Mouse (Mus musculus): ENCODE data around the gene Tm9sf1. TPM values are rescaled to one million over a fixed set of nuclear protein-coding genes. Genes with fewer than 3 reads are reported as not detected.
A peak's percentile ranks its signal among the peaks of the same experiment; 100 is the strongest.

Tm9sf1 gene
- polyA plus RNA-seq, 1 experiment, result 22.7 TPM

DNA sequence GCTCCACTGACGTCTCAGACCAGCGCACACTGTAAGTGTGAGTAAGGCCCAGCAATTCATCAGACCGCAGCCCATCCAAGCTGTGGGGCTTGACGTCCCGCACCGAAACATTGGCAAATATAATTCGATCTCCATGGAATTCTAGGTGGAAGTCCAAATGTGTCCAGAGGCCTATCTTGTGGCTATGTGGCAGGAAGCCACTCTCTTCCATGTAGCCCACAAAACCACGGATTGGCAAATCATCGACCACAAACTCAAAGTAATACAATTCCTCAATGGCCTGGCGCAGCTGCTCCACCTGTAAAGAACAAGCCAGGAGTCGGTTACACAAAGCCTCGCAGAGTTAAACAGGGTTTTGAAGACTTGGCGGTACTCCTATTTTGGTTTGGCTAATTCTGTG, 2.3 kb downstream of the Tm9sf1 start:
- no peaks in the 10 kb centered on the region for H3K27me3 ChIP-seq (ENCODE audit: control insufficient read depth, insufficient read depth, low read length, poor library complexity, severe bottlenecking)
- H3K27ac ChIP-seq (ENCODE audit: insufficient read depth, low read length), result no peak overlapping the region
- peaks cover 3% of the 10 kb centered on the region for H3K36me3 ChIP-seq (ENCODE audit: control insufficient read depth, insufficient read depth, low read length, poor library complexity, severe bottlenecking)
- no peaks in the 10 kb centered on the region for H3K9me3 ChIP-seq (replicated peaks; ENCODE audit: control insufficient read depth, insufficient read depth, low read length, poor library complexity, severe bottlenecking)
- H3K4me3 ChIP-seq (ENCODE audit: low read depth, low read length), result no peak overlapping the region
- H3K4me1 ChIP-seq (ENCODE audit: control insufficient read depth, insufficient read depth, low read length), result peaks cover 2% of the 10 kb centered on the region
- H3K9ac ChIP-seq (ENCODE audit: low read depth, poor library complexity, severe bottlenecking), result no peak overlapping the region
- no peak for TF ChIP-seq POLR2A (IDR thresholded peaks at IDR 0.05; ENCODE audit: insufficient read depth, low read length)
- TF ChIP-seq EP300 (IDR thresholded peaks at IDR 0.05; ENCODE audit: insufficient read depth, low read depth, low read length), result no peak
- no peak for TF ChIP-seq CTCF (IDR thresholded peaks at IDR 0.05; ENCODE audit: low read depth, low read length)

- peaks cover 3% of the 10 kb centered on the region for H3K36me3 ChIP-seq (ENCODE audit: control insufficient read depth, insufficient read depth, low read length, poor library complexity, severe bottlenecking)
- H3K27ac ChIP-seq (ENCODE audit: insufficient read depth, low read length), result no peak overlapping the region
- peaks cover 2% of the 10 kb centered on the region for H3K4me1 ChIP-seq (ENCODE audit: control insufficient read depth, insufficient read depth, low read length)
- H3K4me3 ChIP-seq (ENCODE audit: low read depth, low read length), result no peak overlapping the region
- no peak overlapping the region for H3K9ac ChIP-seq (ENCODE audit: low read depth, poor library complexity, severe bottlenecking)
- H3K9me3 ChIP-seq (replicated peaks; ENCODE audit: control insufficient read depth, insufficient read depth, low read length, poor library complexity, severe bottlenecking), result no peaks in the 10 kb centered on the region
- no peaks in the 10 kb centered on the region for H3K27me3 ChIP-seq (ENCODE audit: control insufficient read depth, insufficient read depth, low read length, poor library complexity, severe bottlenecking)
- TF ChIP-seq EP300 (IDR thresholded peaks at IDR 0.05; ENCODE audit: insufficient read depth, low read depth, low read length) (no peak), CTCF (IDR thresholded peaks at IDR 0.05; ENCODE audit: low read depth, low read length) (no peak), POLR2A (IDR thresholded peaks at IDR 0.05; ENCODE audit: insufficient read depth, low read length) (no peak)
Observed at GRCm38 (mm10) chr14:55640816-55641215, 2.8 kb downstream of the Tm9sf1 start.

DNA sequence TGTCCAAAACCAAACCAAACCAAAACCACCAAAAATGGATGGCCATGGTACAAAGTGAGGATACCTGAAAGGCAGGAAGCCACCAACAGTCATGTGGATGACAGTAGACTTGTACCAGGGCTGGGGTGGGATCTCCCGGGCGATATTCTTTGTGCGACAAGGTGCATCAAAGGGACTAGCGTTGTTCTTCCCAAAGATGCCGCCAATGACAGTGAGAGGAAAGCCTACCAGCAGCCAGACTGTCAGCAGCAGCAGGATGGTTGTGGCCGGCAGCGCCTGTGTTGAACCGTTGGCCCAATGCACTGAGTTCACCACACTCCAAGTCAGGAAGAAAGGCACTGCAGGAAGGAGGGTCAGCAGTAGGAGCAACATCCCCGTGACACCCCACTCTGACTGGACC, 5.8 kb downstream of the Tm9sf1 start, which contains the start of gene Gm49378:
TSS of gene Gm49378 (minus strand) at position 101 of the 400 bp plus-strand sequence.
- Histone ChIP-seq H3K36me3 (ENCODE audit: control insufficient read depth, insufficient read depth, low read length, poor library complexity, severe bottlenecking) (peaks cover 11% of the 10 kb centered on the region), H3K9ac (ENCODE audit: low read depth, poor library complexity, severe bottlenecking) (no peak within 1 kb of the TSS)
- no peak for TF ChIP-seq CTCF (IDR thresholded peaks at IDR 0.05; ENCODE audit: low read depth, low read length)
- no peak for TF ChIP-seq EP300 (IDR thresholded peaks at IDR 0.05; ENCODE audit: insufficient read depth, low read depth, low read length)
- no peak for TF ChIP-seq POLR2A (IDR thresholded peaks at IDR 0.05; ENCODE audit: insufficient read depth, low read length)

GRCm38 (mm10) chr14:55635523-55636007, 8.0 kb downstream of the Tm9sf1 start, which contains the start of gene Ipo4:
Gene Ipo4, minus strand, starts transcription at chr14:55635957.
- Histone ChIP-seq H3K9me3 (replicated peaks; ENCODE audit: control insufficient read depth, insufficient read depth, low read length, poor library complexity, severe bottlenecking) (no peaks in the 10 kb centered on the region), H3K36me3 (ENCODE audit: control insufficient read depth, insufficient read depth, low read length, poor library complexity, severe bottlenecking) (peaks cover 17% of the 10 kb centered on the region), H3K9ac (ENCODE audit: low read depth, poor library complexity, severe bottlenecking) (peak within 1 kb of the TSS; percentile 70), H3K27ac (ENCODE audit: insufficient read depth, low read length) (no peak within 1 kb of the TSS), H3K4me3 (ENCODE audit: low read depth, low read length) (peak within 1 kb of the TSS; percentile 64), H3K4me1 (ENCODE audit: control insufficient read depth, insufficient read depth, low read length) (peaks cover 4% of the 10 kb centered on the region), H3K27me3 (ENCODE audit: control insufficient read depth, insufficient read depth, low read length, poor library complexity, severe bottlenecking) (no peaks in the 10 kb centered on the region)
- TF ChIP-seq EP300 (IDR thresholded peaks at IDR 0.05; ENCODE audit: insufficient read depth, low read depth, low read length) (no peak), POLR2A (IDR thresholded peaks at IDR 0.05; ENCODE audit: insufficient read depth, low read length) (no peak), CTCF (IDR thresholded peaks at IDR 0.05; ENCODE audit: low read depth, low read length) (no peak)

More for the DNA sequence above, 5.8 kb downstream of the Tm9sf1 start, which contains the start of gene Gm49378:
- Histone ChIP-seq H3K27me3 (ENCODE audit: control insufficient read depth, insufficient read depth, low read length, poor library complexity, severe bottlenecking) (no peaks in the 10 kb centered on the region), H3K4me3 (ENCODE audit: low read depth, low read length) (no peak within 1 kb of the TSS), H3K27ac (ENCODE audit: insufficient read depth, low read length) (no peak within 1 kb of the TSS), H3K9me3 (replicated peaks; ENCODE audit: control insufficient read depth, insufficient read depth, low read length, poor library complexity, severe bottlenecking) (no peaks in the 10 kb centered on the region), H3K4me1 (ENCODE audit: control insufficient read depth, insufficient read depth, low read length) (peaks cover 4% of the 10 kb centered on the region)

DNA sequence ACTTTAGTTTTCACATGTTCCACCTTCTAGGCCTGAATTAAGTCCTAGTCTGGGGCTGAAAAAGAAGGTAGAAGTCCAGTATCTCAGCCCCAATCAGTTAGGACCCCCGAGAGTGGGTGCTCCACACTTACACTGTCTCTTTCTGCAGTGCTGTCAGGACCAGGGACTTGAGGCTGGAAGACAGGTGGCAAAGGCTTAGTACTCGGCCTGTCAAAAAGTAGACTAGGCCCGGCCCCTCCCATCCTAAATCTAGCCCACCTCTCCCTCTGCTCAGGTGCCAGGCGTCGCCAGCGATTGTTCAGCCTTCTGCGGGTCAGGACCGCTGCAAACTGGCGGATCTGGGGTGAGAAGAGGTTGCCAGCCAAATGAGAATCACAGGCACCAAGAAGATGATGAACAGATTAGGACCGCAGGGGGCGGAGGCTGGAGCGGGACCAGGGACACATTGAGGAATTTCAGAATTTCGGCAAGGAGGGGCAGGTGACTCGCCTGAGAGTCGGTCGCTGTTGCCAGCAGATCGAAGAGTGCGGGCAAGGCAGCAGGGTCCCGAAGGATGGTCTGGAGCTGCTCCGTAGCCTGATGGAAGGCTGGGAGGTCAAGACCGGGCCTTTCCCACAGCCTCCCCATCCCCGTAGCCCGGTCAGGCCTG, 8.6 kb downstream of the Tm9sf1 start:
- Histone ChIP-seq H3K4me3 (ENCODE audit: low read depth, low read length) (peak overlapping the region; percentile 64), H3K4me1 (ENCODE audit: control insufficient read depth, insufficient read depth, low read length) (peaks cover 4% of the 10 kb centered on the region), H3K27ac (ENCODE audit: insufficient read depth, low read length) (no peak overlapping the region), H3K36me3 (ENCODE audit: control insufficient read depth, insufficient read depth, low read length, poor library complexity, severe bottlenecking) (peaks cover 23% of the 10 kb centered on the region), H3K9me3 (replicated peaks; ENCODE audit: control insufficient read depth, insufficient read depth, low read length, poor library complexity, severe bottlenecking) (no peaks in the 10 kb centered on the region), H3K9ac (ENCODE audit: low read depth, poor library complexity, severe bottlenecking) (peak overlapping the region; percentile 70), H3K27me3 (ENCODE audit: control insufficient read depth, insufficient read depth, low read length, poor library complexity, severe bottlenecking) (no peaks in the 10 kb centered on the region)
- TF ChIP-seq CTCF (IDR thresholded peaks at IDR 0.05; ENCODE audit: low read depth, low read length) (no peak), POLR2A (IDR thresholded peaks at IDR 0.05; ENCODE audit: insufficient read depth, low read length) (no peak), EP300 (IDR thresholded peaks at IDR 0.05; ENCODE audit: insufficient read depth, low read depth, low read length) (no peak)

DNA sequence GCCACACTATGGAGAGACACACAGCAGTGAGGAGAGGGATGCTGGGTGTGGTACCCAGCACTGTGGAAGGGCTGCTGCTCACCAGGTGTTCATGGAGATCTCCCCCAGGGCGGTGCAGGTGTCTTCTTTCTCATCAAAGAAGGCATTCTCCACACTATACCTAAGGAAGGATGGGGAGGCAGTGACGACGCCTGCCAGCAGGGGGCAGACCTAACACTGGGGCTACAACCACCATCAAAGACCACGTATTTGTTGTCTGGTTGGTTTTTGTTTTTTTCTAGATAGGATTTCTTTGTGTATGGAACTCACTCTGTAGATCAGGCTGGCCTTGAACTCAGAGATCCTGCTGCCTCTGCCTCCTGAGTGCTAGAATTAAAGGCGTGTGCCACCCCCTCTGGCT, 14.3 kb downstream of the Tm9sf1 start:
- H3K4me1 ChIP-seq (ENCODE audit: control insufficient read depth, insufficient read depth, low read length), result peaks cover 4% of the 10 kb centered on the region
- H3K36me3 ChIP-seq (ENCODE audit: control insufficient read depth, insufficient read depth, low read length, poor library complexity, severe bottlenecking), result peaks cover 39% of the 10 kb centered on the region
- H3K9me3 ChIP-seq (replicated peaks; ENCODE audit: control insufficient read depth, insufficient read depth, low read length, poor library complexity, severe bottlenecking), result no peaks in the 10 kb centered on the region
- H3K27me3 ChIP-seq (ENCODE audit: control insufficient read depth, insufficient read depth, low read length, poor library complexity, severe bottlenecking), result no peaks in the 10 kb centered on the region
- H3K4me3 ChIP-seq (ENCODE audit: low read depth, low read length), result no peak overlapping the region
- H3K27ac ChIP-seq (ENCODE audit: insufficient read depth, low read length), result no peak overlapping the region
- TF ChIP-seq CTCF (IDR thresholded peaks at IDR 0.05; ENCODE audit: low read depth, low read length) (peak; percentile 88), EP300 (IDR thresholded peaks at IDR 0.05; ENCODE audit: insufficient read depth, low read depth, low read length) (no peak), POLR2A (IDR thresholded peaks at IDR 0.05; ENCODE audit: insufficient read depth, low read length) (no peak)
- no peak overlapping the region for H3K9ac ChIP-seq (ENCODE audit: low read depth, poor library complexity, severe bottlenecking)
